Mouse (Mus musculus): ENCODE results near the gene Vars2. TPM values are rescaled to one million over a fixed set of nuclear protein-coding genes. Genes with fewer than 3 reads are reported as not detected.

The Vars2 gene
- total RNA-seq, 2 experiments from 2014 or later, result 33.2 to 42.6 TPM

GRCm38 (mm10) chr17:35692368-35692767 is 25.0 kb upstream of the Vars2 start:
- Histone ChIP-seq H3K27ac (no peak overlapping the region; the same call in 1 of the 2 replicates), H3K4me3 (no peak overlapping the region)
- intact Hi-C loops (cut with DNase I), result no loop called here
- DNase-seq (ENCODE audit: extremely low spot score in 1 of 2, low spot score in 2 of 2), result no peak
- TF ChIP-seq CTCF (IDR thresholded peaks at IDR 0.05), result no peak

- Histone ChIP-seq H3K27ac (no peak overlapping the region), H3K4me3 (no peak overlapping the region)
- intact Hi-C loops (cut with DNase I), result no loop called here
- DNase-seq (ENCODE audit: extremely low spot score in 1 of 2, low spot score in 2 of 2), result no peak
- no peak for TF ChIP-seq CTCF (IDR thresholded peaks at IDR 0.05)
Observed at GRCm38 (mm10) chr17:35691811-35692210, 24.4 kb upstream of the Vars2 start.

GRCm38 (mm10) chr17:35689936-35690645 is 22.7 kb upstream of the Vars2 start:
- DNase-seq (ENCODE audit: extremely low spot score in 1 of 2, low spot score in 2 of 2), result no peak
- no peak for TF ChIP-seq CTCF (IDR thresholded peaks at IDR 0.05)
- H3K4me3 ChIP-seq, result no peak overlapping the region
- intact Hi-C loops (cut with DNase I), result no loop called here
- H3K27ac ChIP-seq, result no peak overlapping the region

DNA sequence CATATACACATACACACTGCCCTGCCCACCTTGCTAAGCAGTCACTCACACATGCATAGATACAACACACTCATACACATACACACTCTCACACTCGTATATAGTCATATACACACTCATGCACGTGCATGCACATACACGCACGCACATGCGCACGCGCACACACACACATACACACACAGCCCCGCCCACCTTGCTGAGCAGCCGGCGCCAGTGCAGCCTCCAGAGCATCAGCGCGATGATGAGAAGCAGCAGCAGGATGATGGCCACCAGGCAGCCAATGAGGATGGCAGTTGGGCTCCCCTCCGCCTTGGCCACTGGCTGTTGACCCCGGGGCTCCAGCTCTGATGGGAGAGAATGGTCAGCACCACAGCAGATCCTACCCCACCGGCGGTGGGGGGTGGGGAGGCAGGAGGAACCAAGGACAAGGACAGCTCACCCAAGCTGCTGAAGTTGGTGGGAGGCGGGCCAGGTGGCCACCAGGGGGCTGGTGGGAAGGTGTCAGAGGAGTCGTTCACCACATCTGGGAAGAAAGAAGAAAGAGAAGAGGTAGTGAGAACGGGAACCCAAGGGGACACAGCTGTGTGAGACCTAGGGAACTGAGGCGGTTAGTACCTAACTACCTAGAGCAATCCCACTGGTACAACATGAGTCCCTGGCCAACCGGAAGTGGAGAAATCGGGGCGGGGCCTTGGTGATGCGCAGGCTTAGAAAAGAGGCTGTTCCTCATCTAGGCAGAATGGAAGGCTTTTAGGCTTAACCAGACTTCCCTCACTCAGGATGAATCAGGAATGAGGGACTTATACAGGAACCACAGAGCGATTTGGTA is 21.2 kb upstream of the Vars2 start:
- H3K4me3 ChIP-seq, result no peak overlapping the region
- no peak for DNase-seq (ENCODE audit: extremely low spot score in 1 of 2, low spot score in 2 of 2)
- TF ChIP-seq CTCF (IDR thresholded peaks at IDR 0.05), result no peak; the same call in 1 of the 2 replicates
- intact Hi-C loops (cut with DNase I), result no loop called here
- H3K27ac ChIP-seq, result no peak overlapping the region

GRCm38 (mm10) chr17:35685061-35685460 is 17.7 kb upstream of the Vars2 start:
- Histone ChIP-seq H3K4me3 (no peak overlapping the region), H3K27ac (no peak overlapping the region)
- no peak for TF ChIP-seq CTCF (IDR thresholded peaks at IDR 0.05)
- no peak for DNase-seq (ENCODE audit: extremely low spot score in 1 of 2, low spot score in 2 of 2)
- intact Hi-C loops (cut with DNase I), result no loop called here

- intact Hi-C loops (cut with DNase I), result no loop called here
- DNase-seq (ENCODE audit: extremely low spot score in 1 of 2, low spot score in 2 of 2), result no peak
- Histone ChIP-seq H3K27ac (no peak overlapping the region), H3K4me3 (no peak overlapping the region)
- no peak for TF ChIP-seq CTCF (IDR thresholded peaks at IDR 0.05)
Observed at GRCm38 (mm10) chr17:35681986-35682385, 14.6 kb upstream of the Vars2 start.

DNA sequence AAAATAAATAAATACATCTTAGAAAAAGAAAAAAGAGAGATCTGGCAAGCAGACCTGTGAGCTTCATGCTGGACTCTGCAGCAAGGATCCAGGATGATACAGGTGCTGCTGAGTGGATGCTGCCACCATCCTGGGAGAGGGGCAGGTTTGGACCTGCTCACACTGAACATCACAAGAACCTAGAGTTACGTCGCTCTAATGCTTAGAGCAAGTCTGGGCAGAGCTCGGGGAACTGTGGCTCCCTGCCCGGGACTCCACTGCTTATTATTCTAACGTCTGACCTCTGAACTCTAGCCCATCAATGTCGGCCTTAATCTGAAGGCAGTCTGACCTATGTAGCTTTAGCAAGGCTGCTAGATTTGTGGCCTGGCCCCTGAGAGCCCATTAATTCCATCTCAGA is 13.2 kb upstream of the Vars2 start:
- Histone ChIP-seq H3K27ac (no peak overlapping the region), H3K4me3 (no peak overlapping the region)
- DNase-seq (ENCODE audit: extremely low spot score in 1 of 2, low spot score in 2 of 2), result no peak
- intact Hi-C loops (cut with DNase I), result no loop called here
- no peak for TF ChIP-seq CTCF (IDR thresholded peaks at IDR 0.05)

GRCm38 (mm10) chr17:35673416-35674035 is 6.1 kb upstream of the Vars2 start, which contains the start of gene Gtf2h4:
Gene Gtf2h4 (minus strand): TSS chr17:35673739.
- intact Hi-C loops (cut with DNase I), result loop anchor here (2.0 kb wide), 1 partner anchor 21 kb away; no protein-coding TSS in a partner anchor
- no peak; the same call in none of the 2 replicates for TF ChIP-seq CTCF (IDR thresholded peaks at IDR 0.05)
- Histone ChIP-seq H3K27ac (peak within 1 kb of the TSS; percentile 62), H3K4me3 (peak within 1 kb of the TSS; percentile 62)
- DNase-seq (ENCODE audit: extremely low spot score in 1 of 2, low spot score in 2 of 2), result peak; percentile 83 to 88

DNA sequence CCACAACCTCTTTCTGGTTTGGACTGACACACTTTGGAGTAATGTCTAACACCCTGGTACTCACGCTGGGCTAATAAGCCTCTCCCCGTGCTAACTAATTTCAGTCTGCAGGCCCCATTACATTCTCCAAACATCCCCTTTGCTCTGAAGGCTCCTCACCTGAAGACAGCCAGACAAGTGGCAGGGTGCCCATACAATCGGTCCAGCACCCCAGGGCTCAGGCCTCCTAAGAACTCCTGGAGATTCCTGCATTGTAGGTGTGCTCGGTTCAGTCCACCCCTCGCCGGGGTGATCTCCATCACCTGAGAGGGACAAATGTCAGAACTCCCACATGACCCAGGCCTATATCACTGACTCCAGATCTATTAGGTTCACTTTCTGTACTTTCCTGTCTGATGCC is 5.1 kb upstream of the Vars2 start:
- no peak for TF ChIP-seq CTCF (IDR thresholded peaks at IDR 0.05)
- Histone ChIP-seq H3K27ac (no peak overlapping the region), H3K4me3 (no peak overlapping the region)
- intact Hi-C loops (cut with DNase I), result loop anchor here (2.0 kb wide), 1 partner anchor 22 kb away; no protein-coding TSS in a partner anchor
- DNase-seq (ENCODE audit: extremely low spot score in 1 of 2, low spot score in 2 of 2), result no peak

DNA sequence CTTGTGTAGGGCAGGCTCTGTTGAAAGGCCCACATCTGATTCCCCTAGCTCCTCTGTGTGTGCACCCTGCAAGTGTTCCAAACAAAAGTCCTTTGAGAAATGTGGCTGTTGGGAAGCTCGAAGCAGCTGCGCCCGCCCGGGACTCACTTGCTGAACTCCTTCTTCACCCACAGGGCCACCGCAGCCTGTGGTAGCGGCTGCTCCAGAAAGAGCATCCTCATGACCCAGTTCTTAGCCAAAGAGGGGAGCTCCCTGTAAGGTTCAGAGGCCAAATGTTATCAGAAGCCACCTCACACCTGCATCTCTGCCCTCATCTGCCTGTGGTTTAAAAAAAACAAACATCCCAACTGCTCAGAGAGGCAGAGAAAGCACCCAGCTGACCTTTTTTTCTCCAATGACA is 4.5 kb upstream of the Vars2 start:
- no peak overlapping the region for H3K4me3 ChIP-seq
- no peak for DNase-seq (ENCODE audit: extremely low spot score in 1 of 2, low spot score in 2 of 2)
- TF ChIP-seq CTCF (IDR thresholded peaks at IDR 0.05), result no peak
- no peak overlapping the region for H3K27ac ChIP-seq
- intact Hi-C loops (cut with DNase I), result loop anchor here (2.0 kb wide), 1 partner anchor 23 kb away; no protein-coding TSS in a partner anchor

DNA sequence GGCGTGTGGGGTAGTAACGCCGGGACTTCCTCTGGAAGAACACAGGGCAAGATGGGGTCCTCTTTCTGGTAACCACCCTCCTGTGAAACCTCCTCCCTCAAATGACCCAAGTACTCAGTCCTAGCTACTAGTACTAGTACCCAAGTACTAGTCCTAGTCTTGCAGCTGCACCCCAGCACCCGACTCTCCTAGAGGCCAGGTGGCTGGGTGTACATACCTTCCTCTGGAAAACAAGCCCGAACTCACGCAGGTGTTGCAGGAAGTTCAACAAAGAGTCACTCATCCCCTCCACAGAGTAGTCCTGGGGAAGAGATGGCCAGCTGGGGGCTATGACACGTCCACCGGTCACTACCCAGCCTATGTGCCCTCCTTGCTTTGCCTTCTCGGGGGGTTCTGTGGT is 2.3 kb upstream of the Vars2 start:
- no peak for TF ChIP-seq CTCF (IDR thresholded peaks at IDR 0.05)
- DNase-seq (ENCODE audit: extremely low spot score in 1 of 2, low spot score in 2 of 2), result no peak
- Histone ChIP-seq H3K4me3 (no peak overlapping the region), H3K27ac (no peak overlapping the region)
- intact Hi-C loops (cut with DNase I), result loop anchor here (5.0 kb wide), 1 partner anchor 58 kb away; no protein-coding TSS in a partner anchor

DNA sequence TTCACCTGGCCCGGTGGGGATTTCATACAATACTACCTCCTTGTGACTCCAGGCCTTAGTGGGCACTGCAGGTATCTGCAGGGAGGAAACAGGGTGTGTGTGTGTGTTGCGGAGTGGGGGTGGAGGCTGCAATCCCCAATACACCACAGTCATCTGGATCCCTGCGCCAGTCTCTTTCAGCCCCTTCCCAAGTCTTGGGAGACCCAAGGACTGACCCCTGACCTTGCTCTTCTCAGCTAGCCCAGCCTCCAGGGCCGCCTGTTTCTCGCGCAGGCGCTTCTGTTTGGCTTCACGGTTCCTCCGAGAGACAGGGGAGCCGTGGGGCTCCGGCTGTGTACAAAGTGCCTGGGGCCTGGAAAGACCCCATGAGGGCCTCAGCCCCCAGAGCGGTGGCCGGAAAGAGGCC is 538 bp downstream of the Vars2 start:
- DNase-seq (ENCODE audit: extremely low spot score in 1 of 2, low spot score in 2 of 2), result peak in 1 of 2 experiments; percentile 28
- TF ChIP-seq CTCF (IDR thresholded peaks at IDR 0.05), result no peak
- H3K4me3 ChIP-seq, result peak overlapping the region; percentile 86
- intact Hi-C loops (cut with DNase I), result loop anchor here (1.0 to 5.0 kb wide), 3 partner anchors 32 to 83 kb away; no protein-coding TSS in a partner anchor
- H3K27ac ChIP-seq, result peak overlapping the region; percentile 95

Data from left cerebral cortex, adult 2 months (tissue).